Mouse (Mus musculus): Measurements from ENCODE around the gene Cldn19.

GRCm38 (mm10) chr4:119266606-119267005 is 11.4 kb downstream of the Cldn19 start:
- TF ChIP-seq CTCF (IDR thresholded peaks at IDR 0.05; ENCODE audit: extremely low read depth, insufficient read length, insufficient replicate concordance, low read depth, low read length) (no peak), POLR2A (IDR thresholded peaks at IDR 0.05; ENCODE audit: low read depth, low read length) (no peak)
